Mouse (Mus musculus) C2C12 (cell line): ENCODE measurements around the gene 4930404N11Rik. TPM values are rescaled to one million over a fixed set of nuclear protein-coding genes. Genes with fewer than 3 reads are reported as not detected.
A peak's percentile ranks its signal among the peaks of the same experiment; 100 is the strongest.

Experiments
- H3K27me3 ChIP-seq: one replicate; pipeline ENCODE4 v1.6.1; 2011; ENCODE audit not compliant: control insufficient read depth, insufficient read depth, insufficient read length
- H3K36me3 ChIP-seq: one replicate; pipeline ENCODE4 v1.6.1; 2011; ENCODE audit not compliant: control insufficient read depth, insufficient read depth
- H3K4me3 ChIP-seq: one replicate; pipeline ENCODE4 v1.5.1; 2011; ENCODE audit warnings: mild to moderate bottlenecking, control low read depth; ENCODE audit not compliant: poor library complexity, insufficient read depth, severe bottlenecking
- H3K79me2 ChIP-seq: one replicate; pipeline ENCODE4 v1.6.1; 2011; ENCODE audit not compliant: control insufficient read depth, insufficient read depth
- H3K79me3 ChIP-seq: one replicate; pipeline ENCODE4 v1.6.1; 2011; ENCODE audit warnings: low read depth, control low read depth
- H3ac ChIP-seq: one replicate; pipeline ENCODE3; 2011; ENCODE audit warnings: low read depth; ENCODE audit not compliant: control insufficient read depth, insufficient read length
- CEBPB ChIP-seq: IDR thresholded peaks from one replicate; pipeline ENCODE4 v1.6.1; 2011; ENCODE audit warnings: low read depth, mild to moderate bottlenecking, control low read depth, moderate library complexity
- CTCF ChIP-seq: IDR thresholded peaks from one replicate; pipeline ENCODE4 v1.5.1; 2011; ENCODE audit not compliant: control insufficient read depth, insufficient read depth, insufficient read length
- FOSL1 ChIP-seq: IDR thresholded peaks from one replicate; pipeline ENCODE4 v1.8.0; 2011; ENCODE audit warnings: mild to moderate bottlenecking, low read length; ENCODE audit not compliant: poor library complexity, insufficient read depth, severe bottlenecking
- MAX ChIP-seq: IDR thresholded peaks from one replicate; pipeline ENCODE4 v1.6.1; 2011; ENCODE audit warnings: mild to moderate bottlenecking, control low read depth
- MYOD1 ChIP-seq: IDR thresholded peaks from one replicate; pipeline ENCODE4 v1.6.1; 2011; ENCODE audit warnings: low read depth; ENCODE audit not compliant: control insufficient read depth, insufficient read length
- MYOG ChIP-seq: IDR thresholded peaks from one replicate; pipeline ENCODE4 v1.6.1; 2011; ENCODE audit not compliant: control insufficient read depth, insufficient read length; ENCODE audit errors: extremely low read depth
- USF1 ChIP-seq: IDR thresholded peaks from one replicate; pipeline ENCODE4 v1.6.1; 2011; ENCODE audit warnings: low read depth, mild to moderate bottlenecking, control low read depth, moderate library complexity
- polyA plus RNA-seq: library from polyadenylated mRNA; unstranded; fragments of >200 nt; fragmentation: generic; extraction: Trizol; gene quantifications from one replicate; pipeline ENCODE4 v1.2.1, GENCODE M21; 2012; ENCODE audit warnings: missing spikeins

Gene 4930404N11Rik
- polyA plus RNA-seq, 1 experiment, result 0.51 TPM

DNA sequence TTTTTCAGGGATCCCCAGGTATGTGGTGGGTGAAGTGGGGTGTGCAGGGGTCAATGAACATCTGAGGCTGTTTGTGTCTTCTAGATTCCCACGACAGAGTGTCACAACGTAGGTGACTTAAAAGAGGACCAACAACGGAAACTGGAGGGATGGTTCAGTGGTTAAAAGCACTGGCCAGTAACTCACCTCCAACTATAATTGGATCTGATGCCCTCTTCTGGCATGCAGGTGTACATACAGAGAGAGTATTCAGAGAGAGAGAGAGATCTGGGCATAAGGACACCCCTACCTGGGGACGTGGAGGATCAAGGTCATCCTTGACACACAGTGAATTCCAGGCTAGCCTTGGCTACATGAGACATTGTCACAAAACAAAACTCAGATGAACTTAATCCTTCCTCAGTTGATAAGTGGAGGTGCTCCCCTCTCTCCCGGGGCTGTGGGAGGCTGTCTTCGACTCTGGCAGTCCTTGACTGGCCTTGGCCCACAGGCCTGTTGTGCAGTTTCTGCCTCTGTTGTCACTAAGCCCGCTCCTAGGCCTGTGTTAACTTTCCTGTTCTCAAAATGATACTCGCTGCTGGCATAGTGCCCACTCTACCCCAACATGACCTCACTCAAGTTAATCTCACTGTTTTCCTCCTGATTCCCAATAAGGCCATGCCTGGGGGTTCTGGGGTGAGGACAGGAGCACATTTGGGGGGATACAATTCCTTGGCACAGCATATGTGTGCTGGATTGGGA is 21.0 kb downstream of the 4930404N11Rik start:
- Histone ChIP-seq H3K27me3 (peaks cover 11% of the 10 kb centered on the region), H3K79me3 (peaks cover under 1% of the 10 kb centered on the region), H3K36me3 (peaks cover 21% of the 10 kb centered on the region), H3ac (no peak overlapping the region), H3K79me2 (peaks cover 9% of the 10 kb centered on the region), H3K4me3 (no peak overlapping the region)
- TF ChIP-seq MYOG (no peak), MAX (no peak), USF1 (no peak), FOSL1 (no peak), CEBPB (no peak), CTCF (no peak), MYOD1 (no peak)

DNA sequence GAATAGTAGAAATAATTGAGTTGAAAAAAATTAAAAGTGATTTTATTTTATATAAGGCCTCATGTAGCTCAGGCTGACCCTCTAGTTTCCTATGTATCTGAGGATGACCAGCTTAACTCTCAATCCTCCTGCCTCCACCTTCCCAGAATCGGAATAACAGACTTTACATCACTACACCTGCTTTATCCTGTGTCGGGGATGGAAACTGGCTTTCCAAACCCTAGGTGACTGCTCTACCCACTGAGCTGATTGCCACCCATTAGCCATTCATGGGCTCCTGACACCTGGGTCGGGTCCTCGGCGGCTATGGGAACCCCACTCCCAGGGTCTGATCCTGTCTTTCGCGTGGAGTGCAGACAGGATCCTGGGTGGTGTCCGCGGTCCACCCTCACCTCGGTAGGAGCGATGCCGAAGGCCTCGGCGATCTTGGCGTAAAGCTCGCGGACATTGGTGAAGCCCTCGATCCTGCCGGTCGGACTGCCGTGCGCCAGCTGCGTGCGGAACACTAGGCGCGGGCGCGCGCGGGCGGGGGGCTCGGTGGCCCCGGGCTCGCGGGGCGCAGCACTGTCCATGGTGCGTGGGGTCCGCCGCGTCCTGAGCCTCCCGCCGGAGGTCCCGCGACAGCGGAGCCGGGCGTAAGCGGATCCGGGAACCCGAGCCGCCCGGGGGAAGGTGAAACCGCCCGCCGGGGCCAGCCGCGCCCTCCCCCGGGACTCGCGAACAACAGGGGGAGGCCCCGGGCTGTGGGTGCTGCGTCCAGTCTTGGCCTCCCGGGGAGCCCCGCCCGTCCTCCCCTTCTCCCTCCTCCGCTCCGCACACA is 22.7 kb downstream of the 4930404N11Rik start, which contains the start of gene Gipc3:
Gipc3 (minus strand) TSS at position 581 of the 820 bp plus-strand sequence.
- H3K79me2 ChIP-seq, result no peaks in the 10 kb centered on the region
- H3K79me3 ChIP-seq, result no peaks in the 10 kb centered on the region
- H3K4me3 ChIP-seq, result no peak within 1 kb of the TSS
- peaks cover 12% of the 10 kb centered on the region for H3K36me3 ChIP-seq
- no peak for TF ChIP-seq CTCF
- TF ChIP-seq CEBPB, result no peak
- TF ChIP-seq USF1, result no peak
- no peak for TF ChIP-seq FOSL1
- TF ChIP-seq MAX, result no peak
- TF ChIP-seq MYOG, result no peak
- TF ChIP-seq MYOD1, result no peak
- peaks cover 11% of the 10 kb centered on the region for H3K27me3 ChIP-seq
- H3ac ChIP-seq, result peak within 1 kb of the TSS; percentile 53

DNA sequence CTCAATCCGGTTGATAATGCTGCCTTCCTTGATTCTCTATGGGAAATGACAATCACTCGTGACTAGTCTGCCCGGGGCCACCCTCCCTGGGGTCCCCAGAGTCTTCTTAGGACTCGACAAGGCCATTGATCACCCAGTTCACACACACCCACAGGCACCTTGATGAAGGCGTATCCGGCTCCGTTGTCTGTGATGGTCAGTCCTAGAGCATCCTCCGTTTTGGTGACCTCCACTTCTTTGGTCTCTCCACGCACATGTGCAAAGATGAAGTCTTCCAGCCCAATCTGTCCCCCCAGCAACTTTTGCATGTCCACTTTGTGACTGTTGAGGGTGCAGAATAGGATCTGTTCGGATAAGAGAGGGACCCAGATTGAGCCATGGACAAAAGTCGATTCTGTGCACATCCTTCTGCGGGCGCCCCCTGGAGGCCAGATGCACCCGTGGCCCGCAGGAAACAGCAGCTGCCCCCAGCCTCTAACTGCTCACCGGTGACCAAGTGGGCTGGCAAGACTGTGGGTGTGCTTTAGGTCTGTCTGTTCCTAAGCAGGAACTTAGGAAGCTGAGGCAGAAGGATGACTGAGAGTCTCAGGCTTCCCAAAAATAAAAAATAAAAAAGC is 24.2 kb downstream of the 4930404N11Rik start:
- Histone ChIP-seq H3K4me3 (no peak overlapping the region), H3K36me3 (peaks cover 5% of the 10 kb centered on the region), H3K79me3 (no peaks in the 10 kb centered on the region), H3ac (no peak overlapping the region), H3K79me2 (no peaks in the 10 kb centered on the region), H3K27me3 (peaks cover 11% of the 10 kb centered on the region)
- TF ChIP-seq USF1, result no peak
- TF ChIP-seq CTCF, result peak; percentile 89

DNA sequence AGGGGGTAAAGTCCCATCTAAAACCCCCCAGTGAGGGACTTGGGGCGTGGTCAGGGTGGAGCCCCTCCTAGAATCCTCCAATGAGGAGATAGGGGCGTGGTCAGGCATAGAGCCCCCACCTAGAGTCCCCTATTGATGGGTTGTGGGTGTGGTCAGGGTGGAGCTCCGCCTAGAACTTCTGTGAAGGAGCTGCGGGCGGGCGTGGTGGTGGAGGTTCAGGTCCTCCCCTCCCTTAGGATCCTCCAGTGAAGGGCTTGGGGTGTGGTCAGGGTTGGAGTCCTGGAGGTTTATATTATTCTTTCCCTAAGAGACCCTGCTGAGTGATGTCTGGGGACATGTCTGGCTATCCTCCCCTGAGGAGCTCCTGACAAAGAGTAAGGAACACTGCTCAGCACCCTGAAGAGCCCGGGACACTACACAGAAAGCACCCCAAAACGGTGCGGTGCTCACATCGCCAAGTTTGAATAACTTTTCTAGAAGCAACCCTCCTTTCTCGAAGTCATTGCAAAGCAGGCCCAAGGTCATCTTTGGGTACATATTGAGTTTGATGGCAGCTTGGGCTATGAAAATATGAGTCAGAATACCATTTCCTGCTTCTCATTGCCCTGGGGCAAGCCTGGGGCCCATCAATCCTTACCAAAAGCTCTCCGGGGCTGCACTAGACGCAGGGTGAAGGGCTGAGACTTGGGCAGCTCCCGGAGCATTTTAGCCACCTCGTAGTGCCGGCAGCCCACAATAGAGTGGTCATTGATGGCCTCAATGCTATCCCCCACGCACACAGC is 24.9 kb downstream of the 4930404N11Rik start:
- Histone ChIP-seq H3K27me3 (peaks cover 11% of the 10 kb centered on the region), H3K36me3 (peaks cover 1% of the 10 kb centered on the region), H3K4me3 (no peak overlapping the region), H3K79me3 (no peaks in the 10 kb centered on the region), H3K79me2 (no peaks in the 10 kb centered on the region), H3ac (no peak overlapping the region)
- TF ChIP-seq MYOG, result no peak

DNA sequence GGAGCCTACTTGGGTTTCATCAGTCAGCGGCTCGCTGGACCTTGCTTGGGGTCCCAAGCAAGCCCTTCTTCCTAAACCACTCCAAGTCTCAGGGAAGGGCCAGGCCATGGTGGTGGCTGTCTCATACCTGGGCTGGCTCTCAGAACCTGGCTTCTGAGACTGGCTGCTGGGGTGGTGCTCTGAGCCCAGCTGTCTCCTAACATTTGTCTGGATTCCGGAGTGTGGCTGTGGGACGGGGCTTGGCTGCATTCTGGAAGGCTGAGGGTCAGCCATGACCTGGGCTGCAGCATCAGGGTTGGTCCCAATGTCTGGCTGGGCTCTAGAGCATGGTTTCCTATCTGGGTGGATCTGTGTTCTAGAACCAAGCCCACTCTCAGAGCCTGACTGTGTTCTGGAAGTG is 29.1 kb downstream of the 4930404N11Rik start:
- H3K36me3 ChIP-seq, result no peaks in the 10 kb centered on the region
- no peaks in the 10 kb centered on the region for H3K79me3 ChIP-seq
- no peak overlapping the region for H3K4me3 ChIP-seq
- no peak overlapping the region for H3ac ChIP-seq
- H3K27me3 ChIP-seq, result no peaks in the 10 kb centered on the region
- TF ChIP-seq CEBPB, result no peak
- no peak for TF ChIP-seq CTCF
- no peak for TF ChIP-seq FOSL1
- no peak for TF ChIP-seq MAX
- TF ChIP-seq MYOD1, result no peak
- TF ChIP-seq MYOG, result no peak
- no peak for TF ChIP-seq USF1
- H3K79me2 ChIP-seq, result no peaks in the 10 kb centered on the region
